Mouse (Mus musculus) midbrain, postnatal 0 days (tissue): Measurements from ENCODE around the gene Tnk1. TPM values are rescaled to one million over a fixed set of nuclear protein-coding genes. Genes with fewer than 3 reads are reported as not detected.

ENCODE experiments used
- ATAC-seq: fragments of 200-750 bp; cut with Nextera tagmentation; 2 replicates; pipeline ENCODE4 v1.8.0; 2017; ENCODE audit warnings: moderate number of reproducible peaks, mild to moderate bottlenecking, moderate TSS enrichment, moderate library complexity; ENCODE audit not compliant: low FRiP score
- DNase-seq: peaks from one replicate; pipeline ENCODE4 v3.0.0-alpha.2; 2015; ENCODE audit warnings: low spot score
- H3K27ac ChIP-seq: fragments of 300-500 bp; sonication (generic); 2 replicates; pipeline ENCODE4 v1.5.1; 2014; ENCODE audit warnings: low read depth, mild to moderate bottlenecking, low read length, mixed read lengths
- H3K27me3 ChIP-seq: fragments of 300-500 bp; sonication (generic); 2 replicates; pipeline ENCODE4 v1.6.1; 2014; ENCODE audit warnings: low read length, control low read depth, mixed read lengths; ENCODE audit not compliant: insufficient read depth
- H3K36me3 ChIP-seq: fragments of 300-500 bp; sonication (generic); 2 replicates; pipeline ENCODE4 v1.6.1; 2014; ENCODE audit warnings: low read length, control low read depth, mixed read lengths; ENCODE audit not compliant: insufficient read depth
- H3K4me1 ChIP-seq: fragments of 300-500 bp; sonication (generic); 2 replicates; pipeline ENCODE4 v1.6.1; 2014; ENCODE audit warnings: mild to moderate bottlenecking, control low read depth, antibody characterized with exemption, low read length, mixed read lengths; ENCODE audit not compliant: insufficient read depth
- H3K4me2 ChIP-seq: fragments of 300-500 bp; sonication (generic); 2 replicates; pipeline ENCODE4 v1.6.1; 2014; ENCODE audit warnings: low read depth, mild to moderate bottlenecking, low read length, mixed read lengths; ENCODE audit not compliant: poor library complexity, severe bottlenecking
- H3K4me3 ChIP-seq: fragments of 300-500 bp; sonication (generic); 2 replicates; pipeline ENCODE4 v1.5.1; 2014; ENCODE audit warnings: low read depth, mild to moderate bottlenecking, low read length, moderate library complexity
- H3K9ac ChIP-seq: fragments of 300-500 bp; sonication (generic); replicated peaks from 2 replicates; pipeline ENCODE4 v1.6.1; 2014; ENCODE audit warnings: mild to moderate bottlenecking, low read length, moderate library complexity, mixed read lengths; ENCODE audit not compliant: poor library complexity, severe bottlenecking
- H3K9me3 ChIP-seq: fragments of 300-500 bp; sonication (generic); 2 replicates; pipeline ENCODE4 v1.6.1; 2016; ENCODE audit warnings: low read length, control low read depth
- CTCF ChIP-seq: IDR thresholded peaks from 2 replicates; pipeline ENCODE4 v1.5.1; 2016; ENCODE audit warnings: antibody characterized with exemption, mild to moderate bottlenecking
- WGBS: fragments of 180-500 bp; shearing (Covaris S2); extraction: QIAGEN DNeasy Blood & Tissue Kit; methylation state at CpG from one replicate; pipeline ENCODE4 v1.1.7; 2014; 5-methylcytosine and 5-hydroxymethylcytosine counted together
- polyA plus RNA-seq: library from polyadenylated mRNA; unstranded; fragments of >200 nt; fragmentation: Nextera tagmentation; extraction: Ambion mirVana; gene quantifications from 2 replicates; pipeline ENCODE4 v1.2.1, GENCODE M21; 2015
- total RNA-seq: library from RNA; depleted of rRNA; stranded (reverse); fragments of >200 nt; gene quantifications from 2 replicates; pipeline ENCODE4 v1.2.3, GENCODE M21; 2014

Gene Tnk1
- total and polyA plus RNA-seq, 2 experiments from 2014 or later = 0.16 TPM; not detected in 1

- ATAC-seq (no peak), DNase-seq (no peak)
- no peak overlapping the region for H3K4me2 ChIP-seq
- H3K4me1 ChIP-seq = no peaks in the 10 kb centered on the region
- H3K27ac ChIP-seq = no peak overlapping the region
- 73% methylated on average over 8 of the region's 8 CpGs for WGBS
- no peak overlapping the region for H3K4me3 ChIP-seq
- H3K36me3 ChIP-seq = no peaks in the 10 kb centered on the region
- H3K27me3 ChIP-seq = no peaks in the 10 kb centered on the region
- no peaks in the 10 kb centered on the region for H3K9me3 ChIP-seq
- H3K9ac ChIP-seq = no peak overlapping the region
- peak; percentile 28 for TF ChIP-seq CTCF
Measured at GRCm38 (mm10) chr11:69886907-69887635, 28.5 kb upstream of the Tnk1 start.

GRCm38 (mm10) chr11:69884663-69885062, 26.1 kb upstream of the Tnk1 start:
- WGBS = 89% methylated on average over 8 of the region's 8 CpGs
- Histone ChIP-seq H3K27me3 (no peaks in the 10 kb centered on the region), H3K4me1 (no peaks in the 10 kb centered on the region), H3K9me3 (no peaks in the 10 kb centered on the region), H3K4me2 (no peak overlapping the region), H3K4me3 (no peak overlapping the region), H3K36me3 (no peaks in the 10 kb centered on the region), H3K27ac (no peak overlapping the region), H3K9ac (no peak overlapping the region)
- no peak for TF ChIP-seq CTCF
- DNase-seq = no peak
- no peak for ATAC-seq

- Histone ChIP-seq H3K27me3 (no peaks in the 10 kb centered on the region), H3K4me3 (no peak overlapping the region), H3K4me2 (no peak overlapping the region), H3K27ac (no peak overlapping the region), H3K9me3 (no peaks in the 10 kb centered on the region), H3K4me1 (no peaks in the 10 kb centered on the region), H3K9ac (no peak overlapping the region), H3K36me3 (no peaks in the 10 kb centered on the region)
- ATAC-seq = no peak
- no peak for DNase-seq
- TF ChIP-seq CTCF = no peak
- 77% methylated on average over 9 of the region's 9 CpGs for WGBS
Measured at GRCm38 (mm10) chr11:69884240-69884639, 25.7 kb upstream of the Tnk1 start.

- TF ChIP-seq CTCF = no peak
- WGBS = 85% methylated on average over 8 of the region's 8 CpGs
- Histone ChIP-seq H3K4me3 (no peak overlapping the region), H3K9me3 (no peaks in the 10 kb centered on the region), H3K27ac (no peak overlapping the region), H3K9ac (no peak overlapping the region), H3K27me3 (no peaks in the 10 kb centered on the region), H3K4me2 (no peak overlapping the region), H3K4me1 (no peaks in the 10 kb centered on the region), H3K36me3 (no peaks in the 10 kb centered on the region)
- ATAC-seq = no peak
- DNase-seq = no peak
Measured at GRCm38 (mm10) chr11:69883527-69884151, 25.1 kb upstream of the Tnk1 start.

- no peak overlapping the region for H3K4me3 ChIP-seq
- H3K27ac ChIP-seq = no peak overlapping the region
- no peaks in the 10 kb centered on the region for H3K4me1 ChIP-seq
- ATAC-seq = no peak
- no peak overlapping the region for H3K4me2 ChIP-seq
- H3K36me3 ChIP-seq = no peaks in the 10 kb centered on the region
- H3K9me3 ChIP-seq = no peaks in the 10 kb centered on the region
- TF ChIP-seq CTCF = peak; percentile 60
- WGBS = 65% methylated on average over 4 of the region's 4 CpGs
- H3K9ac ChIP-seq = no peak overlapping the region
- DNase-seq = no peak
- H3K27me3 ChIP-seq = no peaks in the 10 kb centered on the region
Measured at GRCm38 (mm10) chr11:69883066-69883465, 24.5 kb upstream of the Tnk1 start.
